Mouse (Mus musculus) right cerebral cortex, postnatal 36 days (tissue): ENCODE data around the gene Itgal.
"Not testable (repeated sequence)": the region's sequence is repeated elsewhere in the genome, so short reads cannot be mapped to it uniquely, and the experiment has no call there.

Source experiments
- DNase-seq, 2 experiments: peaks; one replicate each; pipeline ENCODE4 v3.0.0; 2022; ENCODE audit warnings: low spot score in 2 of 2, mixed read lengths in 1 of 2

Gene Itgal

DNA sequence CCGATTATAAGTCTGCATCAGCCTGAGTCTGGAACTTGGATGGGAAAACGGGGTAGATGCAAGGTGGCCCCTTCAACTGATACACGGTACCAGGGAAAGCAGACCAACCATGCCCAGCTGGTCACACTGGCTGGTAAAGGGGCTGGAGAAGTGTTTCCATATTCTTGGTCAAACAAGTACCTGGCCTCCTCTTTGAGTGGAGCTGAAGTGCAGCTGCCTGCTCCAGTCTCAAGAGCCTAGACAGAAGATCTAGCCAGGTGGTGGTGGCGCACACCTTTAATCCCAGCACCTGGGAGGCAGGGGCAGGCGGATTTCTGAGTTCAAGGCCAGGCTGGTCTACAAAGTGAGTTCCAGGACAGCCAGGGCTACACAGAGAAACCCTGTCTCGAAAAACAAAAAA lies 45.8 kb downstream of the Itgal start:
- not testable (repeated sequence) for DNase-seq

DNA sequence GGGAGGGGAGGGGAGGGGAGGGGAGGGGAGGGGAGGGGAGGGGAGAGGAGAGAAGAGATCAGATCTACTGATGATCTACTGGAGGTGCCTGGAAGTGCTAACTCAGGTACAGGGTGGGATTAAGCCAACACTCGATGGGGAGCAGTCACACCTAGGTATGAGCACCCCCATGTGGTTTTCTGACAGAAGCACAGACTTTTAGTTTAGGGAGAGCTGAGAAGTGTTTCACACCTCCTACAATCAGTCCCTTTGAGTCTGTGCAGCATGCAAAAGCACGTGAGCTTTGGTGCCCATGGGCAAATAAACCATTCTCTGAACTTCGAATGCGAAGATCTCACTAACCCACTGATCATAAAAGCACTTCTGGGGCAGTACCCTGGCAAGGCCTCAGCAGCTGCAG lies 46.3 kb downstream of the Itgal start:
- no peak for DNase-seq

DNA sequence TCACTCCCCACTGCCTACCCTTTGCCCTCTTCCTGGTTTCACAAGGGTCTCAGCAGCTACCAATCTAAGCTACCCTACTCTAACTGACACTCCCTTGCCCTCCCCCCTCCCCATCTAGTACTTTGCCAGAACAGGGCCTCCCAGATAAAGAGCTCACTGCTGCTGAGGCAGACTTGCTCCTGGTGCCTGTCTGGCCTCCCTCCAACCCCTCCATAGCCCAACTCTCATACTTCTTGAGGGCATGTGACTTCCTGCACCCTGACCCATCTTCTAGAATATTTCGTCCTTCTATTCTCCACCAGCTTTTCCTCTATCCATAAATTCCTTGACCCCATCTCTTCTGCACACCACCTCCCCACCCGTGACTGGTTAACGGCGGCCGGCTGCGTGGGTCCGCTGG lies 46.8 kb downstream of the Itgal start:
- no peak for DNase-seq

- no peak for DNase-seq
Observed at GRCm38 (mm10) chr7:127343351-127344019, 47.4 kb downstream of the Itgal start.

- no peak for DNase-seq
Observed at GRCm38 (mm10) chr7:127344371-127344770, 48.3 kb downstream of the Itgal start.

- DNase-seq: peak in 1 of 2 experiments; percentile 23
Observed at GRCm38 (mm10) chr7:127345092-127345491, 49.0 kb downstream of the Itgal start.

DNA sequence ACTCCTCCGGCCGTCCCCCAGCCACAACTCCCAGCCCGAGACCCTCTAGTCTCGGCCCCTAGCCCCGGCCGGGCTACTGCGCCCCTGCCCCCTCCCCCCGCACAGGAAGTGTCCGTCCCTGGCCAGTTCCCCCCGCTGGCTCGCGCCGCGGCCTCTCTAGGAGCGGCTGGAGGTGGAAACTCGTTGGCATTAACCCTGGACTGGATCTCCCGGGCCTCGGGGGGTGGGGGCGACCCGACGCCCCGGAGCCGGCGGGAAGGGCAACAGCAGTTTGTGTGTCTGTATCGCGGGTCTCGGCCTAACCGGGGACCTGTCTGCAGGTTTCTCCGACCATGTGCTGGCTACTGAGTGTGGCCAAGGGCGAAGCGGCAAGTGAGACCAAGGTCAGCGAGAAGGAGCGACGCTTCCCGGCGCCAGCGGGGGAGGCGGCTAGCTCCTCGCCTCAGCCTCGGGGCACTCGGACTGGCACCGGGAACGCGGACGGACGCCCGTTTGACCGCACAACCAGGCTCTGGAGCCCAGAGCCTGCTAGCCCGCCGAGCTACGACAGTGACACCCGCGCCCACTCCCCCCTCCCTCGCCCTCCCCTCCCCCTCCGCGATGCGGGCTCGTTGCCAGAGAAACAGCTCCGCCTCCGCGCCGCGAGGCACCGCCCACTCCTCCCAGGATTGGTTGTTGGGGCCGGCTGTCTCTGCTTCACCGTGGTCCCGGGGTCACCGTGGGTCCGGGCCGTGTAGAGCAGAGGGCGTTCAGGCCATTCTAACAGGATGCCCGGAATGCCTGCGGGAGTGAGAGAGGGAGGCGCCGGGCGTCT lies 49.7 kb downstream of the Itgal start, which contains the start of gene Zfp768:
TSS of gene Zfp768 (minus strand) at position 78 of the 814 bp plus-strand sequence.
- peak; percentile 74 to 75 for DNase-seq

DNA sequence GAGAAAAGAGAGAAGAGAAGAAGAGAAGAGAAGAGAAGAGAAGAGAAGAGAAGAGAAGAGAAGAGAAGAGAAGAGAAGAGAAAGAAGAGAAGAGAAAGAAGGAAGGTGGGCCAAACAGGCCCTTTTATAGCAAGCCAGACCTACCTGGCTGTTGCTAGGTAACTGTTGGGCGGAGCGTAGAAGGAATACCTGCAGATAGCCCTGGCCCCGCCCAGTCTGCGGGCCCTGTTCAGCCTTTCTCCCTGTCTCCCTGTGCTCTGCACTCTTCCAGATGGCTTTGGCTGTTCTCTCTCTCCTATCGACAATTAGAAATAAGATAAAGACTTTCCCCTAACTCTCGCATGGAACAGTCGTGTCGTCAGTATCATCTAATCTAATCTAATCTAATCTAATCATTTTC lies 50.6 kb downstream of the Itgal start:
- DNase-seq: no peak

GRCm38 (mm10) chr7:127351230-127352004 lies 55.4 kb downstream of the Itgal start:
- no peak for DNase-seq

DNA sequence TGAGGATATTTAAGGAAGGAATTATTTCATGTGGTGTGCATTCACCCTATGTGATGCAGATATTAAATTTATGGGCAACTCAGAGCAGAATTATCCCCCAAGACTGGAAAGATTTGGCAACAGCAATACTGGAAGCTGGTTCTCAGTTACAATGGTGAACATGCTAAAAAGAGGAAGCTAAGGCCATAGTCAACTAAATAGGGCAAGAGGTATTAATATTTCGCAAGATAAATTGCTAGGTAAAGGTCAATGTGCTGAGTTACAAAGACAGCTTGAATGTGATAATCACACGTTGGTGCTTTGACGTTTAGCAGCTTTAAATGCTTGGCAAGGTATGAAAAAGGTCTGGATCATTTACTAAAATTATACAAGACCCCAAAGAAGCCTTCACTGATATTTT lies 59.7 kb downstream of the Itgal start:
- DNase-seq: no peak

- no peak for DNase-seq
Observed at GRCm38 (mm10) chr7:127357871-127358270, 61.8 kb downstream of the Itgal start.

DNA sequence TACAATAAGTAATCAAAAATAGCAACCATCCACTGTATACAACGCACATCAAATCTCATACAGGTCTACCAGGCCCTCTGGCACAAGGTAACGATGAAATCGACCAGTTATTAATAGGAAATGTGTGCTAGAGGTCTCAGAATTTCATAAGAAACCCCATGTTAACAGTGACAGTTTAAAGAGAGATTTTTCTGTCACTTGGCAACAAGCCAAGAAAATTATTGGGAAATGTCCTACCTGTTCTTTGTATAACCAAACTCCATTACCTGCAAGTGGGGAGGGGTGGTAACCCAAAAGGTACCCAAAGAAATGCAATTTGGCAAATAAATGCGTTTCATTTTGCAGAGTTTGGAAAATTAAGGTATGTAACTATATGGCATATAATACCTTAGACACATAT lies 62.4 kb downstream of the Itgal start:
- no peak for DNase-seq

DNA sequence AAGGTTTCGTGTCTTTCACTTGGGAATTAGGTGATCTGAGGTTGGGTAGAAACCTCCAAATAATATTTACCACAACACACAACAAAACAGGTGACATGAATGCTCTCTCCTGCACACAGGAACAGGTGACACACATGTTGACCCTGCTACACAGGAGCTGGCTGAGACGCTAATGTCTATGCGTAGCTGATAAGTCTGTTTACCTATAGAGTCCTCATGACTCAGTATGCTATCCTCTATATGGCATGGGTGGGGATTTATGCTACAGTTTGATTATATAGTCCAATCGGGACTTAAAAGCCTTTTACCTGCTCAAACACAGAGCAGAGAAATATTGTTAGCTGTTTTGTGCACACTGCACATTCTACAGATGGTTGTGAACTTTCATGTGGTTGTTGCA lies 64.2 kb downstream of the Itgal start:
- DNase-seq: no peak

- DNase-seq: no peak
Observed at GRCm38 (mm10) chr7:127361449-127361848, 65.4 kb downstream of the Itgal start.

- DNase-seq: not testable (repeated sequence)
Observed at GRCm38 (mm10) chr7:127362418-127362817, 66.4 kb downstream of the Itgal start.

DNA sequence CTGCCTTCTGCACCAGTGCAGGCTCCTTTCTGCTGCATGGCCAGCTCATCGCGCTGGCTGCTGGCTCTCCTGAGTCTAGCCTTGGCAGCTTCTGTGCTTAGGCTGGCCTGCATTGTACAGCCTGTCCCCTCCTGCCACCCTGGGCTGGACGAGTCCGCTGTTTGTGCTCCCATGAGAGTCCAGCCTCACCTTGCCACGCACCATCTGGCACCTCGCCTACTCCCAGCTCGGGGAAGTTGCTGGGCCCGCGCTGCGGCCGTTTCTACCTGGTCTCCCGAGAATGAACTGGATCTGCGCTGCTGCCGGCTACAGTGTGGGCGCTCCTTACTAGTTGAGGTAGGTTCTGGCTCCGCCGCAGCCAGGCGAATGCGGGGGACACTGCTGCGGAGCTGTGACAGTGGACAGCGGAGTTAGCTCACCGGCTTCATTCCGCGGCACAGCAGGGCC lies 67.4 kb downstream of the Itgal start:
- no peak for DNase-seq

DNA sequence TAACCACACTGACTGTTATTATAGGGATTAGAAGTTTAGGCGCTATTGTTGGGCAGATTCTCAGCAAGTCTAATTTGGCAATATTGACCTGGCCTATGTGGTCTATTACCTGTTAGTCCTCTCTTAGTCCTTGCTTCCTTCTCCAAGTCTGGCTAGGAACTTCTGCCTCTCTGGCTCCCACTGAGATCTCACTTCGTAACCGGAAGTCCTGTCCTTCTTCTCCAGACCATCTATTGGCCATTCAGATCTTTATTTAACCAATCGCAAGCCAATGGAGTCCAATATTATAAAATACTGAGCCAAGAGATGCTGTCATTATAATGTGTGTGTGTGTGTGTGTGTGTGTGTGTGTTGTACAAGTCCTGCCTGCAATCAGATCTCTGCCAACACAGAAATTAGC lies 68.1 kb downstream of the Itgal start:
- no peak for DNase-seq

DNA sequence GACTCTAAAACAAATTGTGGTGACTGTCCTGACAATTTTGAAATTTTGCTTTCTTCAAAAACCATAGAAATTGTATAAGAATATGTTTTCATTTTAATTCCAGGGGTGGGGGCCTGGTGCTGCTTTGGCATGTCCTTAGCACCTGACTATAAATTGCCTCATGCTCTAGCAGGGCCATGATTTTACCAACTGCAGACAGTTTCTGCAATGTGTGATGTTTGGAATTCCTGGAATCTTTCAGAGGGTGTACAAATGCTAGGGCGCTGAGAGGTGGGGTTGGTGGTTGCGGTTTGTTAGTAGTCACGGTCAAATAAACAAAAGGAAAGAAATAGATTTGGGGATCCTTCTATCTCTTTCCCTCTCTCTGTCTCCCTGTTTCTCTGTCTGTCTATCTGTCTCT lies 70.2 kb downstream of the Itgal start:
- DNase-seq: no peak

DNA sequence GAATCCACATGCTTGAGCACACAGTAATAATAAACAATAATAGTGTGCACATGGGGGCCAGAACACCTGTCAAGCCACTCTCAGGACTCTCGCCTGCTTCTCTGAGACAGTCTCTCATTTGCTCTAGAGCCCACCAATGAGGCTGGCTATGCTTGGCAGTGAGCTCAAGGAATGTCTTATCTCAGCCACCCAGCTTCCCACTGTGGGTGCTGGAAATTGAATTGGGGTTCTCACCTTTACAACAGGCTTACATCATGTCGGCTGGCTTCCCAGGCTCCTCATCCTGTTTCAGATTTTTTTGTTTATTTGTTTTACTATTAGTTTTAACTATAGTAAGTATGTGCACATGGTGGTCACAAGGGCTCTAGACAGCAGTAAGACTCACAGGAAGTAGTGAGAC lies 75.2 kb downstream of the Itgal start:
- no peak for DNase-seq

- DNase-seq: not testable (repeated sequence)
Observed at GRCm38 (mm10) chr7:127371870-127372269, 75.8 kb downstream of the Itgal start.

- peak; percentile 89 to 92 for DNase-seq
Observed at GRCm38 (mm10) chr7:127375271-127376245, 79.5 kb downstream of the Itgal start, which contains the start of gene Zfp747. Gene Zfp747, minus strand, starts transcription at chr7:127376050.
